Mouse (Mus musculus) bone marrow, adult 2 months (tissue): Measurements from ENCODE around the gene Osgin1.

Experiments
- CTCF ChIP-seq: fragments of 200-500 bp; IDR thresholded peaks from 2 replicates; pipeline ENCODE4 v1.5.1; 2011; ENCODE audit warnings: low read length, control low read depth; ENCODE audit not compliant: control insufficient read depth, insufficient read depth
- POLR2A ChIP-seq: fragments of 200-500 bp; IDR thresholded peaks from 2 replicates; pipeline ENCODE4 v1.6.1; 2011; ENCODE audit warnings: low read depth, mild to moderate bottlenecking, control low read depth, low read length, borderline replicate concordance; ENCODE audit not compliant: control insufficient read depth

DNA sequence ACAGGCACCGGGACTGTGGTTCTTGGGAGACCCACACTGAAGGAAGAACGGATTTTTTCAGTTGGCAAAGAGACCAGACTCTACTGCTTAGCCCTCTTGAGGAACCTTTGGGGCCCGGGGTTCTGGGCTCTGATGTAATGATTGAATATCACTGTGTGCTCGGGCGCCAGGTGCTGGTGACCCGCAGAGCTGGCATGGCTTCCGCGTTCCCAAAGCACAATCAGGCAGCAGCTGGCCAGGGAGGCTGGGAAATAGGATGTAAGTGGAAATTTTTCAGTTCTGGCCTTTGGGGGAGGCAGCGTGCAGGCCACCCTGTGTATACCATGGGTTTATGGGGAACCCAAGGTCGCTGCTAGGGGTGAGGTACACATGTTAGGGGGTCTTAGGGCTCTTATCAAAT lies 32.9 kb downstream of the Osgin1 start:
- TF ChIP-seq CTCF (no peak), POLR2A (no peak)
